Mouse (Mus musculus): ENCODE data around the gene Efnb2.

DNA sequence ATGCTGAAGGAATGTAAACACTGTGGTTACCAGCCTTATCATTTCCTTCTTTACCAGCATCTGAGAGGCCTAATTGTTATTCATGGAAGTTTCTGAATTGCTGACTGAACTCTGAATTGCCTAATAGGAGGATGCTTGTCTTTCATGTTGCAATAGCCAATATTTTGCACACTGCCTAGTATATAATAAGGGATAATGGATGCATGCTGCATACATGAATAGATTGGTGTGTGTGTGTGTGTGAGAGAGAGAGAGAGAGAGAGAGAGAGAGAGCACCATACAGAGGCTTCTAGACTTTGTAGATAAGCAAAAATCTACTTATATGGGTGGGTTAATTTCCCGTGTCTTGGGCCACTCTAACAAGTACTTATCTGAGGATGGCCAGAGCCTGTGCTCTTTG is 47.2 kb downstream of the Efnb2 start:
- no peak for TF ChIP-seq NRF1 (IDR thresholded peaks at IDR 0.05; ENCODE audit: insufficient read depth, low read depth, low read length, poor library complexity, severe bottlenecking)
- TF ChIP-seq CTCF (IDR thresholded peaks at IDR 0.05 in 2 of 3, conservative IDR thresholded peaks at IDR 0.05 in 1 of 3; ENCODE audit: control insufficient read depth in 1 of 3, insufficient read depth in 1 of 3, low read depth in 2 of 3, low read length in 3 of 3, poor library complexity in 1 of 3, severe bottlenecking in 1 of 3), result no peak

Data from MEL (cell line).